Mouse (Mus musculus): ENCODE measurements around the gene Ltf. TPM values are rescaled to one million over a fixed set of nuclear protein-coding genes. Genes with fewer than 3 reads are reported as not detected.

Gene Ltf
- polyA plus RNA-seq, 1 experiment from 2014 or later = 139 TPM

DNA sequence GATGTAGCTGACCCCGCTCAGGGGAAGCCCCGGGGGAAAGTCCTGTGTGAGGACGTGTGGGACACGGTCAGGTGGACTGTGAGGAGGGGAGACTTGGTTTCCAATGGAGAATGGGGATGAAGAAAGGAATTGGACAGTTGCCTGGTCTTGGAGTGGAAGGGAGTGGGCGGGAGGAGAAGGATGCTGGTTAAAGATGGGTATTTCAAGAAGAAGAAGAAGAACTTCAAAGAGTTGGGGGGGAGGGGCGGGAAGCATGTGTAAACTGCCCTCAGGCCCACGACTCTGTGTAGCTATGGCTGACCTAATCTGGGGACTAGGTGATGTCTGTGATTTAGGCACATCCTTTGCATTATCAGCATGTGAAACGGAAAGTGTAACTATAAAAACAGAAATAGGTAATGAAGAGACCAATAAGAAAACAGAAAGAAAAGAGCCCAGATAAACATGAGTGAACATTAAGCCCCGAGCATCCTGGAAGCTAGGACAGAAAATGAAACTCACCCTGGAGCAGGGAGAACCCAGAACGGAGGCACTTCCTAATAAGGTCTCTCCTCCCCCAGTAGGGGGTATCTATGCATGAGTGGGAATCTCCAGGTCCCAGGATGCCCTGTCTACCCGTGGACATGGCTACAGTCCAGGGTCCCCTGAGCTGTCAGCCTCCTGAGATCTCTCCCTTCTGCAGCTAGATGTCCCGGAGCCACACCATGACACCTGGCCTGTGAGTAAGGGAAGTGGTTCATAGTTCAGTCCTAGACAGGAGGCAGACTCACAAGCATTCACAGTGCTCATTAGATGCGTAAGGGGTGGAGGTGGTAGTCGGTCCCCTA is 38.7 kb downstream of the Ltf start:
- Histone ChIP-seq H3K36me3 (replicated peaks) (peaks cover 31% of the 10 kb centered on the region), H3K4me2 (peak overlapping the region; percentile 81), H3K4me3 (replicated peaks) (peak overlapping the region; percentile 79), H3K27me3 (peaks cover 6% of the 10 kb centered on the region; the same call in 1 of the 2 replicates), H3K9me3 (replicated peaks) (no peaks in the 10 kb centered on the region), H3K27ac (replicated peaks) (peak overlapping the region; percentile 100), H3K4me1 (replicated peaks) (peaks cover 56% of the 10 kb centered on the region), H3K9ac (peak overlapping the region; percentile 80)
- 40% methylated on average over 14 of the region's 14 CpGs for WGBS (ENCODE audit: insufficient replicate concordance)
- 0 out of 2 replicates have a peak, but pooled peaks have one; percentile 3 for ATAC-seq (ENCODE audit: insufficient read depth)

DNA sequence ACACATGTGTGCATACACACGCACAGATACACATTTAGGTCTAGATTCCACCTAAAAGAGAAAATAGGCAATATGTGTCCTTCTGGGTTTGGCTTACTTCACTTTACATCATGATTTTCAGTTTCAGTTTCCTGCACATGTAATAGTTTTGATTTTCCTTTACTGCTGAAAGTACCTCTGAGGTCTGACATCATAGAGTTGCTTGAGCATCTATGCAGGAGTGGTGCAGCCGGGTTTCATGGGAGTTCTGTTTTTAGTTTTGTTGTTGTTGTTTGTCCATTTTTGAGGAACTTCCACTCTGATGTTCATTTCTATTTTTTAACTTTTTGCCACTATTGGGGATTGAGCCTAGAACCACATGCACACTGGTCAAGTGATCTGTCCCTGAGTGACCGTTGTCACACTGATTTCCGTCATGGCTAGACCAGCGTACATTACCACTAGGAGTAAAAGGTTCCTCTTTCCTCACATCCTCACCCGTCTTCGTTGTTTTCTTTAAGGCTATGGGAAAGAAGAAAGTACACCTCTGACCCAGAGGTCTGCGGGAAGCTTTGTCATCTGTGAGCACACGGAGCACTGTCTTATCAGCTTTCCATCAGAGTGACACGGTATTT is 40.0 kb downstream of the Ltf start:
- WGBS (ENCODE audit: insufficient replicate concordance) = 28% methylated on average over 10 of the region's 10 CpGs
- H3K36me3 ChIP-seq (replicated peaks) = peaks cover 18% of the 10 kb centered on the region
- peaks cover 6% of the 10 kb centered on the region; the same call in 1 of the 2 replicates for H3K27me3 ChIP-seq
- H3K9me3 ChIP-seq (replicated peaks) = no peaks in the 10 kb centered on the region
- no peak for ATAC-seq (ENCODE audit: insufficient read depth)
- H3K4me3 ChIP-seq (replicated peaks) = no peak overlapping the region
- H3K4me2 ChIP-seq = peak overlapping the region; percentile 35
- 0 out of 2 replicates have a peak overlapping the region, but pooled peaks have one; percentile 14 for H3K27ac ChIP-seq (replicated peaks)
- H3K9ac ChIP-seq = no peak overlapping the region
- H3K4me1 ChIP-seq (replicated peaks) = peaks cover 49% of the 10 kb centered on the region

DNA sequence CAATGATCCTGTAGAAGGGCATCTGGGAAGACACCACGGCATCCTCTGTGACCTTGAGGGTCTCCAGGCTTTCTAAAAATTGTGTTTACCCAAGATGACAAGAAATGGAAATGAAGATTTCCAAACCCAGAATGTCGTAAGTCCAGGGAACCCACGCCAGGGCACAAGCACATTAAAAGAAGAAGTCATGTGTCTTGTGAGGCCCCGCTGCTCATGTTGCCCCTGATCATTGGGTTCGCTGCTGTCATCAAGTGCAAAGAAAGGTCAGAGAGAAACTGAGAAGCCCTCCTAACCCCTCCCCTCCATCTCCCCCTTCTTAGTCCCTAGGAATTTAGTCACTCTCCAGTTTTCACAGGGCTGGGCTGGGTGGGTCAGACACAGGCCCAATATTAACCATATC is 43.8 kb downstream of the Ltf start:
- no peaks in the 10 kb centered on the region for H3K9me3 ChIP-seq (replicated peaks)
- H3K27me3 ChIP-seq = peaks cover 6% of the 10 kb centered on the region; the same call in 1 of the 2 replicates
- H3K4me1 ChIP-seq (replicated peaks) = peaks cover 20% of the 10 kb centered on the region
- 62% methylated on average over 5 of the region's 5 CpGs for WGBS (ENCODE audit: insufficient replicate concordance)
- H3K27ac ChIP-seq (replicated peaks) = no peak overlapping the region
- H3K36me3 ChIP-seq (replicated peaks) = no peaks in the 10 kb centered on the region
- no peak for ATAC-seq (ENCODE audit: insufficient read depth)
- no peak overlapping the region for H3K4me3 ChIP-seq (replicated peaks)
- H3K4me2 ChIP-seq = no peak overlapping the region
- H3K9ac ChIP-seq = no peak overlapping the region

DNA sequence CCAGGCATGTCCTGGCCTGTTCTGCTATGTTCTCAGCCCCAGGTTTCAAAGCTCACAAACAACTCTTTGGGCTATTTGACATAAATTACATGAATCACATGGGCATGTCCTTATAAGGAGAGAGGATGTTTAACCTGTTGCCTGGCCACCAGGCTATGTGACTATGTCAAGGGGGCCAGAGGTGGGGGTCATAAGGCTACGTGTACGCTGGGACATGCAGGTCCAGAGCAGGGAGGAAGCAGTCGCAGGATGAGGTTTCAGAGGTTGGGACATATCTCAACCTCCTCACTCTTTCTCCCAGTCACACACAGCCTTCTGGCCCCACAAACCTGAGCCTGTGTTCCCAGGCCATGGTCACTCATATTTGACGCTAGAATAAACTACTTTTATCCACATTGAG is 48.0 kb downstream of the Ltf start:
- peaks cover 6% of the 10 kb centered on the region; the same call in 1 of the 2 replicates for H3K27me3 ChIP-seq
- no peak overlapping the region for H3K27ac ChIP-seq (replicated peaks)
- H3K36me3 ChIP-seq (replicated peaks) = no peaks in the 10 kb centered on the region
- H3K4me3 ChIP-seq (replicated peaks) = no peak overlapping the region
- no peaks in the 10 kb centered on the region for H3K9me3 ChIP-seq (replicated peaks)
- no peak for ATAC-seq (ENCODE audit: insufficient read depth)
- no peaks in the 10 kb centered on the region; the same call in 1 of the 2 replicates for H3K4me1 ChIP-seq (replicated peaks)
- WGBS (ENCODE audit: insufficient replicate concordance) = 42% methylated on average over 4 of the region's 4 CpGs
- no peak overlapping the region for H3K9ac ChIP-seq
- no peak overlapping the region for H3K4me2 ChIP-seq

DNA sequence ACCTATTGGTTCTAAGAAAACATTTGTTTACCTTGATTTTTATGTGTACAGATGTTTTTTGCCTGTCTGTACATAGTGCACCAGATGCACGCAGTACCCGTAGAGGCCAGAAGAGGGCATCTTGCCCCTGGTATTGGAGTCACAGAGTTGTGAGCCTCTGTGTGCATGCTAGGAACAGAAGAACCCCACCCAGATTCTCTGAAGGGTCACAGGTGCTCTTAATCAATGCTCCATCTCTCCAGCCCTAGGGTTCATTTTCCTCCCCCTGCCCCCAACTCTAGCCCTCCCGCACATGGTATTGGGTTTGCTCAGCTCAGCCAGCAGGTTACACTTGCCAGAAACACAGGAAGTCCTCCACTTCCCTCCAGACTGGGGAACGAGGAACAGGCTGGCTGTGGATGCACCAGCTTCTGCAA is 51.5 kb downstream of the Ltf start:
- Histone ChIP-seq H3K9me3 (replicated peaks) (no peaks in the 10 kb centered on the region), H3K27ac (replicated peaks) (no peak overlapping the region), H3K36me3 (replicated peaks) (no peaks in the 10 kb centered on the region), H3K4me3 (replicated peaks) (no peak overlapping the region), H3K4me2 (no peak overlapping the region), H3K4me1 (replicated peaks) (no peaks in the 10 kb centered on the region; the same call in 1 of the 2 replicates), H3K9ac (no peak overlapping the region), H3K27me3 (peaks cover 6% of the 10 kb centered on the region; the same call in 1 of the 2 replicates)
- 9% methylated on average over 4 of the region's 4 CpGs for WGBS (ENCODE audit: insufficient replicate concordance)
- ATAC-seq (ENCODE audit: insufficient read depth) = peak; percentile 60

DNA sequence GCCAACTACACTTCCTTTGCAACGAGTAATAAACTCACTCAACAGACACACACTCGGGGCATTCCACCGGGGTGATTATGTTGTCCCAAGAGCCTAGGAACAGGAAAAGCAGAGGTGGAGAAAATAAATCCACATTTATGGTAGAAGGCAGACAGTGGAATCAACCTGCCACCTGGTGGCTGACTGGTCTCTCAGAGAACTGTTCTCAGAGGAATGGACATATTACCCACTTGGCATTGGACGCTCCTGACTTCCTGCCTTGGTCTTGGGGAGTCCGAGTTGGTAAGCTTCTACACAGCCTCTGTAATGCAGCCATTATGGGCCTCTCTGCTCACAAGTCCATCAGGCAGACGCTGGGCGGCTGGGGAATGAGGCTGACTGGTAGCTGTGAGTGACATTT is 53.1 kb downstream of the Ltf start:
- WGBS (ENCODE audit: insufficient replicate concordance) = 34% methylated on average over 7 of the region's 7 CpGs
- H3K9me3 ChIP-seq (replicated peaks) = no peaks in the 10 kb centered on the region
- H3K36me3 ChIP-seq (replicated peaks) = no peaks in the 10 kb centered on the region
- peaks cover 6% of the 10 kb centered on the region; the same call in 1 of the 2 replicates for H3K27me3 ChIP-seq
- H3K27ac ChIP-seq (replicated peaks) = no peak overlapping the region
- H3K4me2 ChIP-seq = no peak overlapping the region
- ATAC-seq (ENCODE audit: insufficient read depth) = no peak
- H3K4me1 ChIP-seq (replicated peaks) = no peaks in the 10 kb centered on the region; the same call in 1 of the 2 replicates
- no peak overlapping the region for H3K9ac ChIP-seq
- H3K4me3 ChIP-seq (replicated peaks) = no peak overlapping the region

DNA sequence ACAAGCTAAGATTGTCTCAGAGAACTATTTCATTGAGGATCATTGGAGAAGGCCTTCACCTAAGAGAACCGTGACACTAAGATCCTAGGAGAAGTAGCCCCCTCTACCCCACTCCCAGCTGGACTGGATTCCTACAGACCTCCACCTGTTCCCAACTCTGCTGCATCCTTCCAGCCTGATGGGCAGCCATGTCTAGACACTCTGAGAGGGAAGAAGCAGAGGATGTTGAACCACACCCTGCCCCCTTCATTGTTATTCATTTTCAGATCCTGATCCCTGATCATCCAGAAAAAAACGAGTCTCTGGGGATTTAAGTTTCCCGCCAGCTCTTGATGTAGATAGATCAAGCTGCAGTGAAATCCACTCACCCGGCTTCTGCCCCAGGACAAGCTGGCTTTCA is 53.9 kb downstream of the Ltf start:
- Histone ChIP-seq H3K4me1 (replicated peaks) (no peaks in the 10 kb centered on the region; the same call in 1 of the 2 replicates), H3K4me2 (no peak overlapping the region), H3K27ac (replicated peaks) (no peak overlapping the region), H3K4me3 (replicated peaks) (no peak overlapping the region), H3K9me3 (replicated peaks) (no peaks in the 10 kb centered on the region), H3K9ac (no peak overlapping the region), H3K27me3 (peaks cover 6% of the 10 kb centered on the region; the same call in 1 of the 2 replicates), H3K36me3 (replicated peaks) (no peaks in the 10 kb centered on the region)
- ATAC-seq (ENCODE audit: insufficient read depth) = no peak
- WGBS (ENCODE audit: insufficient replicate concordance) = 64% methylated on average over 4 of the region's 4 CpGs

DNA sequence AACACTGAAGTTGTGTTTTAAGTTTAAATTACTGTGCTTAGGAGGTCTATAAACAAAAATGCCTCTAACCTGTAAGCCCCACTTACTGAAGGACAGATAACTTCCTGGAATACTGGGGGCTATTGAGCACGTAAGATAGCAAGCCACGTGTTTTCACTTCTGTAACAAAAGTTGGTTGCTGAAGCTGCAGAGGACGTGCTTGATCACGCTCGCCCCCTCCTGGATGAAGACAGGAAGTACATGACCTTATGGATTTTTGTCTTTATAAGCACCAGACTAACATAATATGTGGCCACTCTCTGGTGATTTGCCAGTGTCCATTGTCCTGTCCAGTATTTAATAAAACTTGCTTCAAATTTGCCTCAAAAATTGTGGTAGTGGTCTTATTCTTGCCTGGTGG is 58.7 kb downstream of the Ltf start:
- no peak for ATAC-seq (ENCODE audit: insufficient read depth)
- Histone ChIP-seq H3K4me1 (replicated peaks) (no peaks in the 10 kb centered on the region), H3K9ac (no peak overlapping the region), H3K4me3 (replicated peaks) (no peak overlapping the region), H3K9me3 (replicated peaks) (no peaks in the 10 kb centered on the region), H3K27ac (replicated peaks) (no peak overlapping the region), H3K36me3 (replicated peaks) (no peaks in the 10 kb centered on the region), H3K4me2 (no peak overlapping the region), H3K27me3 (no peaks in the 10 kb centered on the region)
- WGBS (ENCODE audit: insufficient replicate concordance) = 52% methylated on average over 5 of the region's 5 CpGs

DNA sequence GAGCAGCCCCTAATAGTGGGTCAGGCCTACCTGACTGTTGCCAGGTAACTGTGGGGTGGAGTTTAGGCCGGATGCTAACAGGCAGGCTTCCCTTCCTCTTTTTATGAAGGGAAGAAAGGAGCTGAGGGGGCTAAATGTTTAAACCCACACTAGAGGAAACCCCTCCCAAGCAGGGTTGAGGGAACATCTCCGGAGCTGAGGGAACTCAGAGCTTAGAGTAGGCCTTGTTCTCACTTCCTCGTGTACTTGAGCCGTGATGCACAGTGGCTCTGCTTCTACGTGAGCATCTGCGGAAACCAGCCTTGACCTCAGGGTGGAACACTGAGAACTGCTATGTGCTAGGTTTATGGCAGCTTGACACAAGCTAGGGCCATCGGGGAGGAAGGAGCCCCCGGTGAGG is 61.7 kb downstream of the Ltf start:
- H3K27ac ChIP-seq (replicated peaks) = no peak overlapping the region
- no peaks in the 10 kb centered on the region for H3K36me3 ChIP-seq (replicated peaks)
- H3K4me1 ChIP-seq (replicated peaks) = no peaks in the 10 kb centered on the region
- 66% methylated on average over 8 of the region's 8 CpGs for WGBS (ENCODE audit: insufficient replicate concordance)
- no peak overlapping the region for H3K4me2 ChIP-seq
- H3K9ac ChIP-seq = no peak overlapping the region
- ATAC-seq (ENCODE audit: insufficient read depth) = no peak
- no peaks in the 10 kb centered on the region for H3K9me3 ChIP-seq (replicated peaks)
- no peak overlapping the region for H3K4me3 ChIP-seq (replicated peaks)
- no peaks in the 10 kb centered on the region for H3K27me3 ChIP-seq

DNA sequence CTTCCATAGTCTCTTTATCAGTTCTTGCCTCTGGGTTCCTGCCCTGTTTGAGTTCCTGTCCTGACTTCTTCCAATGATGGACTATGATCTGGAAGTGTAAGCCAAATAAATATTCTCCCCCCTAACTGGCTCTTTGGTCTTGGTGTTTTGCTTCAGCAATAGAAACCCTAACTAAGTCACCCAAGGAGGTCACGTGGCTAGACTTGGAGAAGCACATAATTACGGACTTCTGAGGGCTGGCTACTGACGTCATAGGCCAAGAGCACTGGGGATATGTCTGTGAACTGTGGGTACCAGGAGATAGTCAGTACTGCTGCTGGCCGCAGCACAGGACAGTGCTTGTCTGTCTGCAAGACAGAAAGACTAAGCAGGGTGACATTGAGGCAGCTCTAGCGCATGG is 62.7 kb downstream of the Ltf start:
- no peaks in the 10 kb centered on the region for H3K36me3 ChIP-seq (replicated peaks)
- no peak for ATAC-seq (ENCODE audit: insufficient read depth)
- H3K9ac ChIP-seq = no peak overlapping the region
- no peaks in the 10 kb centered on the region for H3K27me3 ChIP-seq
- WGBS (ENCODE audit: insufficient replicate concordance) = 64% methylated on average over 5 of the region's 5 CpGs
- H3K4me3 ChIP-seq (replicated peaks) = no peak overlapping the region
- H3K9me3 ChIP-seq (replicated peaks) = no peaks in the 10 kb centered on the region
- no peak overlapping the region for H3K4me2 ChIP-seq
- no peaks in the 10 kb centered on the region for H3K4me1 ChIP-seq (replicated peaks)
- no peak overlapping the region for H3K27ac ChIP-seq (replicated peaks)

DNA sequence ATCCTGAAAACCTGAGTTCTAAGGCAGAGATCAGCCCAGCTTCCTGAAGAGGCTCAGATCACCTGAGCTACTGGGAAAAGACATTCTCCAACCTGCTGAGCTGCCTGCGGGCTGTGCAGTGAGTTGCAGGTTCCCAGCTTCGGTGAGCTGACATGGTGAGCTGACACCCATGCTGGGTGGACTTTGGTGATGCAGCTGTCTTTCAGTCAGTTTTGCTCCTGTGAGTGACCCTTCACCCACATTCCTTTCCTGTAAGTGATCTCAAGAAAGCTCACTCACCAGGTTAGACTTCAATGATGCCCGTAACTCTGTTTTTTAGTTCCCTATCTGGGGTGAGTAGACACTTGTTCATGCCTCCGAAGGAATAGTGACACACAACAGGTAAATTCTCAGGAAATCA is 66.3 kb downstream of the Ltf start:
- Histone ChIP-seq H3K9me3 (replicated peaks) (no peaks in the 10 kb centered on the region), H3K27ac (replicated peaks) (no peak overlapping the region), H3K9ac (no peak overlapping the region), H3K27me3 (0 out of 2 replicates have a peak, but pooled peaks cover 8% of the 10 kb centered on the region), H3K36me3 (replicated peaks) (no peaks in the 10 kb centered on the region), H3K4me2 (no peak overlapping the region), H3K4me1 (replicated peaks) (peaks cover 2% of the 10 kb centered on the region; the same call in 1 of the 2 replicates), H3K4me3 (replicated peaks) (no peak overlapping the region)
- WGBS (ENCODE audit: insufficient replicate concordance) = 38% methylated on average over 4 of the region's 4 CpGs
- ATAC-seq (ENCODE audit: insufficient read depth) = no peak
